Mouse (Mus musculus): Measurements from ENCODE around the gene Armc12. TPM values are rescaled to one million over a fixed set of nuclear protein-coding genes. Genes with fewer than 3 reads are reported as not detected.
A peak's percentile ranks its signal among the peaks of the same experiment; 100 is the strongest.

The Armc12 gene
- polyA plus RNA-seq, 1 experiment from 2014 or later = not detected

DNA sequence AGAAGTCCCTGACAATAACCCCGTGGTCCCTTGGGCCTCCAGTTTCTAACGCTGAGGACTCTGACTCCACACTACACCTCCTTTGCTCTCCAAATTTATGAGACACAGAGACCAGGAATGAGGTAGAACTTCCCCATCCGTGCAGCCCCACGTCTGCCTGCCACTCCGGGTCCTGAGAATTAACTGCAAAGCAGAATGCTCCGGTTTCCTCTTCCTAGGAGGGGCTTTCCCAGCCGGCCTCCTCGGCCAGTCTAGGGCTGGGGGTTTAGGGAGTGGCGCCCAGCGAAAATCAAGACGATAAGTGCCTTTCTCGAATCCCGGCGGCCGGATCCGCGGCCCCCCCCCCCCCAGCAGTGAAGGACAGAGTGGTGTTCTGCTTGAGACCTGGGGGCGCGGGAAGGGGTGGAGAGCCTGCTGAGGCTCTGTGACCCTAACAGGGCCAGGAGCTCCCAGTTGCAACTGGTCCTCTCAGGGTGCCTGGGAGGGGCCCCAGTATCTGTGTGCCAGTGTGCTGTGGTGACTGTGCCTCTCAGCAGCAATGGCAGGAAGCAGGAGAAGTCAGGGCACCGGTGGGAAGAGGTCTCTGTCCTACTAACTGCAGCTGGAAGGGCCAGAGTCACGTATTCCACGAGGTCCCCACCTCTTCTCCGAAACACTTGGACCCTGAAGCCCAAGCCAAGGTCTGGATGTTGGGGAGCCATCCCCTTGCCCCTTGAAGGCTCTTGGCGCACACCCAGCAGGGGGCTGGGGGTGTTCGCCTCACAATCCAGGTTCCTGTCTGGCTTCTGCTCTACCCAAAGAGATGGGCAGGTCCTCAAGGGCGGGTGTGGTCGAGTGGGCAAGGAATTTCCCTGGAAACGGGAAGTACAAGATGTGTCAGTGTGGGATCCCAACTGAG, 19.9 kb upstream of the Armc12 start:
- Histone ChIP-seq H3K4me1 (replicated peaks; ENCODE audit: control insufficient read depth, insufficient read depth) (peaks cover 26% of the 10 kb centered on the region), H3K27ac (replicated peaks) (peak overlapping the region; percentile 49), H3K36me3 (ENCODE audit: control insufficient read depth, insufficient read depth, low read length) (no peaks in the 10 kb centered on the region), H3K9me3 (ENCODE audit: control insufficient read depth, low read length) (no peaks in the 10 kb centered on the region), H3K4me3 (ENCODE audit: low read depth, low read length) (no peak overlapping the region), H3K9ac (ENCODE audit: low read length) (peak overlapping the region; percentile 43), H3K4me2 (replicated peaks; ENCODE audit: low read depth) (peak overlapping the region; percentile 39), H3K27me3 (ENCODE audit: control insufficient read depth, insufficient read depth, low read length) (no peaks in the 10 kb centered on the region)
- DNase-seq (ENCODE audit: low spot score) (peak; percentile 45), ATAC-seq (ENCODE audit: low FRiP score, low TSS enrichment) (peak; percentile 10; the same call in 1 of the 2 replicates)
- TF ChIP-seq CTCF (IDR thresholded peaks at IDR 0.05; ENCODE audit: low read depth) (no peak), EP300 (optimal IDR thresholded peaks at IDR 0.05) (no peak)
- 8% methylated on average over 28 of the region's 28 CpGs for WGBS

DNA sequence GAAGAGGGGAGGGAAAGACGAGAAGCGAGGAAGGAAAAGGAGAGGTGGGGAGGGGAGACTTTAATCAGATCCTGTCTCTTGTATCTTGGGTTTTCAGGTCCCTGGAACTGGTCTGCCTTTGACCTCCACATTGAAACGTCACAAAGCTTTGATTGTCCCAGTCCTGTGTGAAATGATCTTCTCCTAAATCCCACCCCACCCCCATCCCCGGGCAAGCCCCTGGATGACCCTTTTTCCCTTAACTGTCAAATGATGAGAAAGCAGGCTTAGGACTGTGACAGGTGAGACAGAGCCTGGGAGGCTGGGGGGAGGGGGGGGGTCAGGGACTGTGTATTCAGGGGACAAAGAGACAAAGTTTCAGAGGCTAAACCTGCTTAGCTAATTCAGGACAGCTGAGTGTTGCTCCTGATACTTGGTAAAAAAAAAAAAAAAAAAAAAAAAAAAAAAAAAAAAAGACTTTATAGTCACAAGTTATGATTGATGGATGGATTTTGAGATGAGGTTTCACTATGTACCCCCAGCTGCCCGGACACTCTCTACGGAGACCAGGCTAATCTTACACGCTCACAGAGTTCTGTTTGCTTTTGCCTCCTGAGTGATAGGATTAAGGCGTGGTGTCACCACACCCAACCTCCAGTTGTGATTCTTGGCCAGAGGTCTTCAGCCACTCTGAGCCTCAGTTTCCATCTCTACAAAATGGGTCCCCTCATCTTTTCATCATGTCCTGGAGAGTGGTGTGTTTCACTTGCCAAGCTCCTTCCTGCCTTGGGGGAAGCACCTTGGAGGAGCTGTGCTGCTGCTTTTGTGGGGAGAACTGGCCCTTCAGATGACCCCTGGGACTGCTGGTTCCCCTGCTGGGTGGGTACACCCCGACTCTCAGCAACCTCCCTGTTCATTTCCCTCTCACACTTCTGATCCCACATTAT, 18.7 kb upstream of the Armc12 start:
- 49% methylated on average over 9 of the region's 9 CpGs for WGBS
- H3K9ac ChIP-seq (ENCODE audit: low read length) = peak overlapping the region; percentile 24; the same call in 1 of the 2 replicates
- no peaks in the 10 kb centered on the region for H3K9me3 ChIP-seq (ENCODE audit: control insufficient read depth, low read length)
- no peaks in the 10 kb centered on the region for H3K27me3 ChIP-seq (ENCODE audit: control insufficient read depth, insufficient read depth, low read length)
- no peak overlapping the region for H3K4me2 ChIP-seq (replicated peaks; ENCODE audit: low read depth)
- no peak overlapping the region for H3K4me3 ChIP-seq (ENCODE audit: low read depth, low read length)
- no peak for ATAC-seq (ENCODE audit: low FRiP score, low TSS enrichment)
- DNase-seq (ENCODE audit: low spot score) = peak; percentile 54
- H3K27ac ChIP-seq (replicated peaks) = peak overlapping the region; percentile 91
- no peaks in the 10 kb centered on the region for H3K36me3 ChIP-seq (ENCODE audit: control insufficient read depth, insufficient read depth, low read length)
- H3K4me1 ChIP-seq (replicated peaks; ENCODE audit: control insufficient read depth, insufficient read depth) = peaks cover 29% of the 10 kb centered on the region
- TF ChIP-seq EP300 (optimal IDR thresholded peaks at IDR 0.05) = no peak
- TF ChIP-seq CTCF (IDR thresholded peaks at IDR 0.05; ENCODE audit: low read depth) = no peak

DNA sequence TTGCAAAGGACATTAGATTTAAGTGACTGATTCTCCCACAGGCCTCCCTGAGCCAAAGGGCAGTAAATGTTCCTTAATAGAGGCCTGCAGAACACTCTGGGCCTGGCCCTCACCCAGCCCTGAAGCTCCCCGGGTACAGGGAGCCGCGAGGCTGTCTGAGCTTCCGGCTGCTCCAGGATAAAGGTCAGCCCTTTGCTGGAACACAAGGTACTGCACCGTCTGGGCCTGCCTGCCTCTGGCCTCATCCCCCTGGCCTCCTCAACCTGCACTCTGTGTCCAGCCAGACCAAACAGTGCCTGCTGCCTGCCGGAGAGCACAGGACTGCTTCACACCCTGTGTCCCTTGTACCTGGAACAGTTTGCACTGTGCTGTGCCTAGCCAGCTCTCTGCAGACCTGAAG, 17.9 kb upstream of the Armc12 start:
- Histone ChIP-seq H3K4me3 (ENCODE audit: low read depth, low read length) (no peak overlapping the region), H3K27ac (replicated peaks) (peak overlapping the region; percentile 91), H3K4me1 (replicated peaks; ENCODE audit: control insufficient read depth, insufficient read depth) (peaks cover 26% of the 10 kb centered on the region), H3K4me2 (replicated peaks; ENCODE audit: low read depth) (no peak overlapping the region), H3K36me3 (ENCODE audit: control insufficient read depth, insufficient read depth, low read length) (no peaks in the 10 kb centered on the region), H3K9me3 (ENCODE audit: control insufficient read depth, low read length) (no peaks in the 10 kb centered on the region), H3K9ac (ENCODE audit: low read length) (peak overlapping the region; percentile 24), H3K27me3 (ENCODE audit: control insufficient read depth, insufficient read depth, low read length) (no peaks in the 10 kb centered on the region)
- DNase-seq (ENCODE audit: low spot score) (peak; percentile 80), ATAC-seq (ENCODE audit: low FRiP score, low TSS enrichment) (peak; percentile 73)
- TF ChIP-seq CTCF (IDR thresholded peaks at IDR 0.05; ENCODE audit: low read depth) (0 out of 2 replicates have a peak, but pooled peaks have one; percentile 15), EP300 (optimal IDR thresholded peaks at IDR 0.05) (no peak)
- 23% methylated on average over 6 of the region's 6 CpGs for WGBS

DNA sequence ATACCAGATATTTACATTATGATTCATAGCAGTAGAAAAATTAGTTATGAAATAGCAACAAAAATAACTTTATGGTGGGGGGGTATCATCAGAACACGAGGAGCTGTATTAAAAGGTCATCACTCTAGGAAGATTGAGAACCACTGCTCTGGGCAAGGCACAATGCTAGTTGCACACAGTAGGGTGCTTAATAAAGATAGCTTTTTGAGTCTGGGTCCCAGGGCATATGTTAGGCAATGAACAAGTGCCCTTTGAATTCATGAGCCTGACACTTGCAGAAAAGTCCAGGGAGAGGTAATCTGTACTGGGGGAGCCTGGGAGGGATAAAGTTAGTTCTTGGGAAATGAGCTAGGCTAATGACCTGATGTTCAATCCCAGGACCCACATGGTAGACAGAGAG, 17.3 kb upstream of the Armc12 start:
- no peak for DNase-seq (ENCODE audit: low spot score)
- WGBS = 23% methylated on average over 1 of the region's 1 CpGs
- Histone ChIP-seq H3K9ac (ENCODE audit: low read length) (no peak overlapping the region), H3K27me3 (ENCODE audit: control insufficient read depth, insufficient read depth, low read length) (no peaks in the 10 kb centered on the region), H3K4me3 (ENCODE audit: low read depth, low read length) (no peak overlapping the region), H3K4me2 (replicated peaks; ENCODE audit: low read depth) (no peak overlapping the region), H3K36me3 (ENCODE audit: control insufficient read depth, insufficient read depth, low read length) (no peaks in the 10 kb centered on the region), H3K9me3 (ENCODE audit: control insufficient read depth, low read length) (no peaks in the 10 kb centered on the region), H3K4me1 (replicated peaks; ENCODE audit: control insufficient read depth, insufficient read depth) (peaks cover 27% of the 10 kb centered on the region), H3K27ac (replicated peaks) (peak overlapping the region; percentile 91)
- no peak for TF ChIP-seq CTCF (IDR thresholded peaks at IDR 0.05; ENCODE audit: low read depth)
- TF ChIP-seq EP300 (optimal IDR thresholded peaks at IDR 0.05) = no peak
- ATAC-seq (ENCODE audit: low FRiP score, low TSS enrichment) = no peak

DNA sequence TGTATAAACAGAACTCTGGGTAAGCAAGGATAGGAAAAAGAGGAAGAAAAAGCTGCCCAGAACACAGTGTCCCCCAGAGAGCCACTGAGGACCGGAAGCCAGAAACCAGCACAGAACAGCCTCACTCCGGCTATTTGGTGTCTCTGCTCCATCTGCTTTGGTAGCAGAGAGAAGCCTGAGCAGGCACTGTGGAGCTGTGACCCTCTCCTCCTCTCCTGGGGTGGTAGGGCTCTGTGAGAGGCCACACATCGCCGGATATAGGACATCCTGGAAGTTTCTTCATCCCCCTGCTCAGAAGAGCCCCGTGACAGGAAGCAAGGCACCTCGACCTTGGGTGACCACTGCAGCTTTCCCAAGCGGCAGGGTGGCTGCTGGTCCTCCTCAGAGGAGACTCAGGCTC, 16.8 kb upstream of the Armc12 start:
- H3K4me2 ChIP-seq (replicated peaks; ENCODE audit: low read depth) = no peak overlapping the region
- peak overlapping the region; percentile 91 for H3K27ac ChIP-seq (replicated peaks)
- H3K36me3 ChIP-seq (ENCODE audit: control insufficient read depth, insufficient read depth, low read length) = no peaks in the 10 kb centered on the region
- 58% methylated on average over 7 of the region's 7 CpGs for WGBS
- no peaks in the 10 kb centered on the region for H3K9me3 ChIP-seq (ENCODE audit: control insufficient read depth, low read length)
- DNase-seq (ENCODE audit: low spot score) (no peak), ATAC-seq (ENCODE audit: low FRiP score, low TSS enrichment) (no peak)
- H3K27me3 ChIP-seq (ENCODE audit: control insufficient read depth, insufficient read depth, low read length) = no peaks in the 10 kb centered on the region
- no peak overlapping the region for H3K9ac ChIP-seq (ENCODE audit: low read length)
- H3K4me3 ChIP-seq (ENCODE audit: low read depth, low read length) = no peak overlapping the region
- TF ChIP-seq EP300 (optimal IDR thresholded peaks at IDR 0.05) (no peak), CTCF (IDR thresholded peaks at IDR 0.05; ENCODE audit: low read depth) (no peak)
- peaks cover 31% of the 10 kb centered on the region for H3K4me1 ChIP-seq (replicated peaks; ENCODE audit: control insufficient read depth, insufficient read depth)

All from stomach, postnatal 0 days (tissue).